Mouse (Mus musculus) ovary, postnatal 14 days (tissue): ENCODE measurements around the gene Clec16a.

ENCODE experiments used
- DNase-seq: peaks from one replicate; pipeline ENCODE4 v3.0.0; 2022; ENCODE audit warnings: low spot score

Clec16a gene

DNA sequence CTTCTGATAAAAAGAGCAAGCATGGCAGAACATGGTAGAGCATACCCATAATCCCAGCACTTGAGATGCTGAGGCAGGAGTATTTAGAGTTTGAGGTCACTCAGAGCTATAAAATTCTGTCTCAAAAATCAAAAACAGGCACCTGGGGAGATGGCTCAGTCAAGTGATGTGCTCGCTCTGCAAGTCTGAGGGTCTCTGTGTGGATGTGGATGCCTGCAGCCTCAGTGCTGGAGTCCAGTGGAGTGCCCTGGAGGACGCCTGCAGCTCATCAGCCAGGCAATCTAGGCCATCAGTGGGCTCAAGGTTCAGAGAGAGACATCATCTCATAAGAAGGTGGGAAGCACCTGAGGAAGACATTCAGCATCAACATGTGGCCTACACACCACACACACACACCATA, 137.4 kb downstream of the Clec16a start:
- DNase-seq = no peak

DNA sequence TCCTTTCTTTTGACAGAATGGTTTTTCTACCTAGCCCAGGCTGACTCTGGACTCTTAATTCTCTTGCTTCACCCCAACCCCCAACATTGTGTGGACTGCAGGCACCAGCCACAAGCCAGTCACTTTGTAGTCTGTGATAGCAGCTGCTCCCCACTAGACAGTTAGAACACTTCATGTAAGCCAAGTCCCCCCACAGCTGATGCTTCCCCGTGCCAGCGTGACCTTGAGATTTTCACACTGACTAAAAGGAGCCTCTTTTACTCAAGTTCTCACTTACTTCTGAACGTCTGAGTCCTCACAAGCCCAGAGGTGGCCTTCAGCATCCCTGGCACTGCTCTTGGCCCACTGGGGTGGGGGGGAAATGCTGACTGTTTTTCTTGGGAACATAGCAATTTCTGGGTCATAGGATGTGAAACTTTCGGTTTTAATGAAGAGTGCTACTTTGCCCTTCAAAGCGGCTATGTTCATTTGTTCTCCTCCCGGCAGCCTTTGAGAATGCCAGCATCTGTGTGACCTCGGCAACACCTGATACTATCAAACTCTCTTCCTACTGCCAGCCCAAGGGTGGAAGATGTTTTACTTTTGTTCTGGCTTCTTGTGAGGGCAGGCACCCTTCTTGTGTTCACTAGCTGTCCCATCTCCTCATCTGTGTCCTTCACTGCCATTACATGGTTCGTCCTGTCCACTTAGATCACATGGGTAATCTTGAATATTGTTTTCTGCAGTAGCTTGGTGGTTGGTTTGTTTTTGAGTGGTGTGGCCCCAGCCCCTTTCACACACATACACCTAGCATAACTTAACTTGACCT, 138.3 kb downstream of the Clec16a start:
- no peak for DNase-seq

DNA sequence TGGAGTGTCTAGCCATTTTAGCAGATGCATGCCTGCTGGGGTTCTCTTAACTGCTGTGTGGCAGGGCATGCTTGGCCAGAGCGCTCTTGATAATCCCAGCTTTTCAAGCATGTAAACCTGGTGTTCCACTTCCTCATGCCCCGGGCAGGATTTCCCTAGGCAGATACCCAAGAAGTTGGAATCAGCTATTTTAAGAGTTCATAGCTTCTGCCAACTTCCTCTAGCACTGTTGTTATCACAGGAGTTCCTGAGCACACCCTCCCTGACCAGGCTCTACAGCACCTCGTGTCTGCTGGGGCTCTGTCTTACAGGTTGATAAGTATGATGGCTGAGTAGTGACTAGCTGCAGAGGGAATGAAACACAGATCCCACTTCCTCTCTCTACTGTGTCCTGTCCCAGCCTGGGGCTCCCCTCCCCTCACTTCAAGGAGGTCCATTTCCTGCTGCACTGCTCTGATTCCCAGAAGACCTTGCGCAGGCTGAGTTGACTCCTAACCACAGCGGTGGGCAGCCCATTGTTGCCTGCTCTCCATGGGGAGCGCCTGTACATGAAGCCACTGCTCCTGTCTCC, 144.7 kb downstream of the Clec16a start:
- DNase-seq = no peak

DNA sequence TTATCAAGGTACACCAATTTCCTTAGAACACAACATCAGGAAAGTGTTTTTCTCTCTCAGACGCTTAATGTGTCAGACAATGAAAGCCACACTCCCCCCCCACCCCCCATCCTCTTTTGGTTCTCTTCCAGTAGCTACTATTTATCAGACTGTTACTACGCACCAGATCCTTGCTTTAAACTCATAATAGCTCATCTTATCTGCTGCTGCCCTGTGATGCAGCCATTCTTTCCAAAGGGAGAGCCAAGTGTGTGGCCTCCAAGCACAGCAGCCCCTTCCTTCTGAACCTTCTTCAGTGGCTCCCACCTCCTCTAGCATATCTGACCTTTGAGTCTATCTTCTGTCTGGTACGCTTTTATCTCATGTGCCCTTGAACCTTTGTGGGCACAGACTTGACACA, 145.3 kb downstream of the Clec16a start:
- DNase-seq = no peak

DNA sequence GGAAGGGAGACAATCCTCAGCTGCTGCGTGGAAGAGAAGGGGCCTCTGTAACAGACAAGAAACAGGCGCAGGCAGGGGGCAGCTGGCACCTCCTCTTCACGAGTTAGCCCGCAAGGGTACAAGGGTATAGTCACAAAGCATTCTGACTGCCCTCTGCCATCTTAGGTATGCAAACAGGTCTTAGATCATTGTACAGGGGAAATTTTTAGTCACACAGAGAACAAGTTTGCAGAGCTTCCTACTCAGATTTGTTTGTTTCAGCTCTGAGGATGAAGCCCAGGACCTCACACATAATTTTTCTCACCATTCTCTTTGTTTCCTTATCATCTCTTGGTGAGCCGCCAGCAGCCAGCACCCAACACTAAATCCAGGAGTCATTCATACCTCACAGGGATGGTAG, 146.6 kb downstream of the Clec16a start:
- no peak for DNase-seq

DNA sequence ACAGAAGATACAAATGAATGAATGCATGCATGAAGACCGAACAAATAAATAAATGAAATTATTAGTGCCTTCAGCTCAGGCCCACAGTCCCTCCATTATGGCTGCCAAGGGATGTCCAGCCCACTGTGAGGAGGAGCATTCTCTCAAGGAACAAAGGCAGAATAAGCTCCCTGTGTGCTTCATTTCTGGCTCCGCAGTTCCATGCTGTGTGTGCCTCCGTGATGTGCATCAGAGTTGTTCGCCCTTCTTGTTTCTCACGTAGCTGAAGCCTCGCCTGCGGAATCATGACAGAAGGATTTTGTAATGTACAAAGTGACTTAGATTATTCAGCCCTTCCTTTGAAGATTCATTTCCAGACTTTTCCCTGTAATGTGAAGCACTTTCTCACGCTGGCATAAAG, 147.7 kb downstream of the Clec16a start:
- DNase-seq = no peak

DNA sequence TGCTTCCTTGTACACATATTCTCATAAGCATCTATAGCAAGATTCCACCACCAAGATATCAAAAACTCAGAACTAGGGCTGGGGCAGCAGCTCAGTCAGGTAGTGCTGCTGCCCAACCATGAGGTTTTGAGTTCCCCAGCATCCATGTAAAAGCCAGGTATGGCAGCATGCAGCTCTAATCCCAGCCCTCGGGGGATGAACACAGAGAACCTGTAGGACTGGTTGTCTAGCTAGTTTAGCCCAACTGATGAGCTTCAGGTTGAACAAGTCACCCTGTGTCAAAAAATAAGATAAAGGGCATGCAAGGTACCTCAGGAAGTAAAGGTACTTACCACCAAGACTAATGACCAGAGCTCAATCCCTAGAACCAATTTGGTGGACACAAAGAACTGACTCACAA, 148.3 kb downstream of the Clec16a start:
- no peak for DNase-seq

DNA sequence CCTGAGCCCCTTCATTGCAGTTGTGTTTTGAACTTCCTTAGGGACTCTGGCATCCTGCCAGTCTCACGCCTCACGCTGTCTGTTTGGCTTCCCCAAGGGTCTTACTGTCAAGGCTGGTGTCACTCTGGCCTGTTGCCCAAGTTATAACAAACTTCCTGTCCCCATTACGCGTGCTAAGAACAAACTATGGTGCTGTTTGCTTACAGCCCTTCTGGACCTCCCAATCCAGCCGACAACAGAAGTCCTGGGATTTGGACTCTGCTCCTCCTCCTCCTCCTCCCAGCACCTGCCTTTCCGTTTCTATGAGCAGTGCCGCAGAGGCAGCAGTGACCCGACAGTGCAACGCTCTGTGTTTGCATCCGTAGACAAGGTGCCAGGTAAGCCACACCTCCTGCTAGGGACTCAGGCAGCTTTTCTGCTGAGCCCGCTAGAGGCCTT, 149.3 kb downstream of the Clec16a start:
- DNase-seq = no peak

DNA sequence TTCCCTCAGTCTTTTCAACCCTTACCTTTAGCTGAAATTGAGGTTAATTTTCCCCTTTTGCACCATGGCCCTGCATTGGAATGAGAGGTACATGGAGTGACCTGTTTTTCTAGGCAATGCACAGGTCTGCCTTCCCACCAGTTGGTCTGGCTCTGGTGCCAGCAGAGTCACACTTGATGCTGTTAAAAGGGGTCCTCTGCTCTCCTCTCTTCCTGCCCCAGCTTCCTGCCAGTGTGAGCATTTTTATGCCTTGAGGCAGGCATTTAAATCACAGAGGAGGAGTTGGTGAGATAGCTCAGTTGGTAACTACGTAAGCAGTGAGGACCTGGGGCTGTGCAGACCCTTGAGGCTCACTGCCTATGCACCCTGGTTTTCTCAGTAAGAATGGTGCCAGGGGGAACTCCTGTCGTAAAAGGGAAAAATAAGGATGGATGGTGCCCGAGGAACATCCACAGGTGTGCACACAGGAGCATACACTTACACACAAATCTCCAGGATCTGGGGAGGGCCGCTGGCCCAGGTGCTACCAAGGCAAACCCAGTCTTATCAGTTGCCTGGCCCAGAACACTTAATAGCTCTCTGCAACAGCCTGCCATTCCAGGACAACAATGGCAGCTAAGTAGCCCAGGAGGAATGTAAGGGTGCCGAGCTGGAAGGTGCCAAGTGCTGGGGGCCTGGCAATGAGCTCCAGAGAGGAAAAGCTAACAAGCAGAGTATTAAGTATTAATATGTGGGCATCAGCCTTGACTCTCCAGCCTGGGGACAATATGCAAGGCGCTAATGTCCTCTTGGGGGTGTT, 152.9 kb downstream of the Clec16a start:
- DNase-seq = no peak

DNA sequence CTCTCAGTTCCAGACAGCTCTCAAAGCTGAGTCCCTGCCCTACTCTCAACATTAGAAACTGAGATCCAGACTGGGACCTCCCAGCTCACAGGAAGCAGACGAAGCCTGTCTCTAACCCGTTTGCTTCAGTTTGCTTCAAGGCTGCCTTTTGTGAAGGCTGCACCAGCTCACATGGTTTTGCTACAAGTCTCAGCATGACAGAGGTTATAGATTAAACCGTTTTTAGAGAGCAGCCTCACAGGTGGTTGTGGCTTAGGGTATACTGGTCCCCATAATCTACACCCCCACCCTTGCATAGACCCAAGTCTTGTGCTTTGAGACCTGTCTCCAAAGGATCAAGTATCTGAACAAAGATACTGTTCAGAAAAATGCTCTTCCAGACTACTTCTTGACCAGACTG, 154.2 kb downstream of the Clec16a start:
- no peak for DNase-seq

DNA sequence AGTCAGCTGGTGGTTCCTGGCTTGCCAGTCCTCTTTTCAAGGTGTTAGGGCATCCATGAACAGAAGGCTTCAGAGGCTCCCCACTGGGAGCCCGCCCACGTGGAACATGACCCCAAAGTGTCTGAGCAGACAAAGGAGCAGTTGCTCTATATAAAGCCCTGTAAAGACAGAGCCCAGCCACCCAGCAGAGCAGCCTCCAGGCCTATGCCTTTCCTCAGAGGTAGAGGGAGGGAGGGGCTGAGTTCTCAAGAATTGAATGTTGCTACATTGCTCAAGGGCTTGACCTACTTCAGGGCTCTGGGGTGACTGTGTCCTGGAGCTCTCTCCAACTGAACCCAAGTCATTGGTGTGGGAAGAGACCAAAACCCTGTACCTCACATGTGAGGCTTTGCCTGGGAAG, 155.0 kb downstream of the Clec16a start:
- DNase-seq = no peak

DNA sequence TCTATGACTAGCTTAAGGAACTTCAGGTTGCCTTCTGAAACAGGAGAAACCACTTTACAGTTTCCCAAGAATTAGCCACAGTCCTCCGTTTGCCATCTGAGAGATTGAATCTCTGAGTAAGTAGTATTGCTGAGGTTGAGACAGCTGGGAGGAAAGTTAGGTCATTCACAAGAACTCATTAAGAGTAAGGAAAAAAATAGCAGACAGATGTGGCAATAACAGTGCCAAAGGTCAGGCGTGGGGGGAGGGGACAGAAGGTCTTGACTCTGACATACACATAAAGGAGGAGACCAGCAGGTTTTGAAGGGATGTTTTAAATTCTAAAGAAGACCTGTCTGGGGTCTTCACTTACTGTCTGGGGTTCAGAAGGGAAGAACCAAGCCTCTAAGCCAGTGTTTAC, 157.3 kb downstream of the Clec16a start:
- no peak for DNase-seq

DNA sequence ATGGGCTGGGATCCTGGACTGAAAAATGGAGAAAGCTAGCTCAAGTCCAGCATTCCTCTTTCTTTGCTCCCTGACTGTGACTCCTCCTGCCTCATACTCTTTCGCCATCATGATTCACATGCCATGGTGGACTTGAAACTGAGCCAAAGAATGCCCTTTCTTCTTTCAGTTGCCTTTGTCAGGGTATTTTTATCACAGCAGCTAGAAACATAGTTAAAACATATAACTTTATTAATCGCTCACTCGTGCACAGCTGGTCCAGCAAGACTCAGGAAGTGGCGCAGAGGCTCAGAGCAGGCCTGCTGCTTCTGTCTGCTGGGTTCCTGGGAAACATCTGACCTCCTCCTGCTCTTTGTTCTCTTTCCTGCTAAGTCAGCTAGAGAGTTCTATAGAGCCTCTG, 158.8 kb downstream of the Clec16a start:
- DNase-seq = no peak

DNA sequence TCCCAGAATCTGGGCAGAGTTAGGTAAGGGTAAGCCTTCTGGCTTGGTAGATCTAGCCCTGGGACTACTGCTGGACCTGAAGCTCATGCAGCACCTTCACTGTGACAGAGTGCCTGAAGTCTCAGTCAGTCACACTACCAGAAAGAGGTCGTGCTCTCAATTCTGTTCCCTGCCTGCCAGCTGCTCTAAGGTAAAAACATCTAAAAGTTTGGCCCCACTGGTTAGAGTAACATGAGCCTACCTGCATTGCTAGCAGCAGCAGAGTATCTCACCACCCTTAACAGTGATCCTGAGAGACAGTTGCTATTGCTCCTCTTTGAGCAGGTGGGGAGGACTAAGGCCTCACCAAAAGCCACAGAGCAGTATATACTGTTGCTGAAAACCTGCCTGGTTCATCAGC, 160.3 kb downstream of the Clec16a start:
- DNase-seq = no peak

DNA sequence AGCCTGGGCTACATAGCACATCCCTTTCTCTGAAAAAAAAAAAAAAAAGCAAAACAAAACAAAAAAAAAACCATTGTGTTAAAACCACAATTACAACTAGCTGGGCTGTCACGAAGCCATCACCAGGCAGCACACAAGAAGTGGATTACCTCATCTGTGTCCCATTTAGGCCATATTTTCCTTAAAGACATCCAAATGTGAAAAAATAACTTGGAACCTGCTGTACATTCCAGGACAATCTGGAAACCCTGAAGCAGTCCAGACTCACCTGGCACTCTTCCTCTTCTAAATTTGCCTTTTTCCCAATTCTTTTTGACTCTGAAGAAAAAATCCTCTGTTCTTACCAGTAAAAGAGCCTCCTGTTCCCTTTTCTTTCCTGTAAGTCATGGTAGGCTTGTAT, 166.4 kb downstream of the Clec16a start:
- no peak for DNase-seq

DNA sequence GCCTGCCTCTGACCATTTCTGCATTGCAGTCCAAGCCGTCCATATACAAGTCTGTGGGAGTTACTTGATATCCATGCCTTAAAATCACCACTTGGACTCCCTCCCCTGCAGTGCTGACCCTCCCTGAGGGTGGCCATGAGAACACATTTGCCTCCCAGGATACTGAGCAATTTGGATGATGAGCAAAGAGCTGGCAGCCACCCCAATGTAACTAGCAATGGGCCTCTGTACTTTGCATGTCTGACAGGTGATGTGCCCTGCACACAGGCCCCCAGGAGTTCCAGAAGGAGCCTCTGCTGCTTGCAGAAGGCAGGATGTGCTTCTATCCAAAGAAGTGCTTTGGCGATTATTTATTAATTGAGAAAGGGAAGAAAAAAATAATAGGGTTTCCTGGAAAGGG, 167.9 kb downstream of the Clec16a start:
- no peak for DNase-seq

DNA sequence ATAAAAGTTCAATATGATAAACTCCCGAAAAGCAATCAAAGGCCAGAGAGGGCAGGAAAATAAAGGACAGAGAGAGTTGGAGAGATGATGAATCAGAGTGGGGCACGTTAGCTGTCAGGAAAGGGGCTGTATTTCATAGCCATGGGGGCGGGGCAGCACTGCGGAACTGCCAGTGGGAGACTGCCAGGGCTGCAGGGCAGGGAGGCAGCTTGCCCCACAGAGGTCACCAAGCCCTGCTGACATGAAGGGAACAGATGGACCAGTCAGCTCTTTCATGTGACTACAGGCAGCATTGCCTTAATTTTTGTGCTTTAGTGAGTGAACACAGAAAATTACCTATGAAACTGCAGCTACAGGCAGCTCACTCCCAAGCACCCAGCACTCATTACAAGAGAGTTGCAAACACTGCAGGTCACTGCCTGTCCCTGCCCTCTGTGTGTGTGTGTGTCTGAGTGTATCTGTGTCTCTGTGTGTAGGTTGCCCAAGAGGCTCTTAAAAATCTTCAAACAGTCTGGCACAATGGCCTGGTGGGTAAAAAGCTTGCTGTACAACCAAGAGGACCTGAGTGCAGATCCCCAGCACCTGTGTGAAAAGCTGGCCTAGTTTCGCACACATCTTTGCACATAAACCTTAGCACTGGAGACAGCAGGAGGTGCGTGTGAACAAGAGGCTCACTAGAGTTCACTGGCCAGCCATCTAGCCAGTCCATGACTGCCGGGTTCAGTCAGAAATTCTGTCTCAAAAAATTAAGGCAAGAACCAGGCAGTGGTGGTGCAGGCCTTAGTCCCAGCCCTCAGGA, 168.5 kb downstream of the Clec16a start:
- DNase-seq = no peak

DNA sequence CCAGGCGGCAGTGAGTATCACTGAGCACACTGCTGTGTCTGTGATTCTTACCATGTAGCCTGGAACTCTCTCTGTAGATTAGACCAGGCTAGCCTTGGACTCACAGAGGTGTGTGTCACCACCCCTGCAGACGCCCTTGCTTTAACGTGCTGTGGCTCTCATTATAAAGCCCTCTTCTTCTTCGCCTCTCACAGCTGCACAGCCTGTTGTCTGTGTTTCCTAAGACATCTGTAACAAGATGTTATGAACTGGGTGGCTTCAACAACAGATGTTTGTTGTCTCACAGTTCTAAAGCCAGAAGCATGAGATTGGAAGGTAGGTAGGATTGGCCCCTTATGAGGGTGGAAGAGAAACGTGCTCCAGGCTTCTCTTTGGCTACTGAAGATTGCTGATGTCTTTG, 170.1 kb downstream of the Clec16a start:
- no peak for DNase-seq

DNA sequence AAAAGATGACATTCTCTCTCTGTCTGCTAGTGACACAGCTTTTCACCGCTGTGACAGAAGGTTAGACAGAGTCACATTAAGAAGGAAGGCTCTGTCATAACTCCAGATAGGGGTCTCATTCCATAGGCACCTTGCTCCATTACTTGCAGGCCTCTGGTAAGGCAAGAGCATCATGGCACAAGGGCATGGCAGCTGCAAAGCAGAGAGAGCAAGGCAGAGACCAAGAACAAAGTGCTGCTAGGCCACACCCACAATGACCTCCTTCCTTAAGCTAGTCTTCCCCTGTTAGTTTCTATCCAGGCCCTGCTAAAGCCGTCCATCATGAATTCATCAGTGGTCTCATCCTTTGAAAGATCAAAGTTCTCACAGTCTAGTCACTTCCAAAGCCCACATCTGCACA, 170.5 kb downstream of the Clec16a start:
- DNase-seq = no peak

DNA sequence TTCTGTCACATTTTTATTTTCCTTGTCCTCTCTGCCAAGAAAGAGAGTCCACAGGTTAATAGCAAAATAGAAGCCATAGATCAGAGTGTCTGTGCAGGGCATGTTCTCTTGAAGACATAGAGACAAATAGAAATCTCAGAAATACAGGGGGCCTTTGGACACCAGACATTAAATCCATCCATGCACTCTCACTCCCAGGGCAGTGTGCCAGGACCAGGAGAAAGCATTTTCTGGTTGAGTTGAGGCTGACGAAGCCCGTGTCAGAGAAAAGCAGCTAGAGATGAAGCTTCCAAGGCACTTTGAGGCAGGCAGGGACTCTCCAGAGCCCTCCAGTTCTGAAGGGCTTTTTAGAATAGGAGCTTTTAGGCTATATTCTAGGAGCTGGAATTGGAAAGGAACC, 171.6 kb downstream of the Clec16a start:
- no peak for DNase-seq

DNA sequence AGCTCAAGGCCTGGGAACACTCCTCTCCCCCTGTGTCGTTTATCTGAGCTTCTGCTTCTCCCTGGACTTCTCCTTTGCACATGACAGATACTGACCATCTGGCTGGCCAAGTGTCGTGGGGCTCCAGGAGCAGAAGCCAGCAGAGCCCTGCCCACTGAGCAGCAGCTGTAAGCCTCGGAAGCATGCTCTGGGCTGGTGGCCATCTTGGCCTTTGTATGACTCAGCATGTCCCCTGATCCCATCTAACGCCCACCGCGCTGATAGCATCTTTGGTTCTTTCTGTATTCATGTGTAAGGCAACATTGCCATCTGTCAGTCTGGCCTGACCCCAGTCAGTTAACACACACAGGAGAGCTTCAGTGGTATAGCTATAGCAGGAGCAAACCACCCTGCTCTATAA, 174.8 kb downstream of the Clec16a start:
- DNase-seq = no peak

DNA sequence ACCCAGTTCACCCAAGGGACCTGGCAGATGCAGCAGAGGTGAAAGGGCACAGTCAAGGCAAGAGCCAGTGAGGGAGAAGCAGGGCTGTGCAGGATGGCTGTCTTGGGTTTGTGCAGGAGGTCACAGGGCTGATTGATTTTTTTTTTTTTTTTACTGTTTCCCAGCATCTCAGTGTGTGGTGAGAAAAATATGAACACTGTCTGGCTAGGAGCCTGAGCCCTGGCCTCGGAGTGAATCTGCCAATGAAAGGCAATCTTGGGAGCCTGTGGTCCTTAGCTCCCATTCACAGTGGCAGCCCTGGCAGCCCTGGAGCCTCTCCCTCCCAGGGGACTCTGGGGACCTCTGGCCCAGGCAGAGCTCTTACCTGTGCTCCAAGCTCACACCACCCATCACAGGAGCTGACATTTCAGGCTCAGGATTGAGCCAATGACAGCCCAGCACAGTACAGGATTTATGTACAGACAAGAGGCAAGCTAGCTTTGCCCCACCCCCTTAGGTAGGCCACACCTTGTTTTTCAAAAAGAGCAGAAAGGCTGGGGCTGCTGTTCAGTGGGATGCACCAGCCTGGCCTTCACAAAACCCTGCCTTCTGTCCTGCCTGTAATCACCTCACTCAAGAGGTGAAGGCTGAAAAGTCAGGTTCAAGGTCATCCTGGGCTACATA, 177.9 kb downstream of the Clec16a start:
- no peak for DNase-seq
